Mouse (Mus musculus): ENCODE results near the gene Mgrn1. TPM values are rescaled to one million over a fixed set of nuclear protein-coding genes. Genes with fewer than 3 reads are reported as not detected.

Mgrn1 gene
- total RNA-seq (2023) = 144 to 166 TPM (median 161 TPM) in 4 replicates

GRCm38 (mm10) chr16:4885760-4886689 is at the start of gene Mgrn1:
Gene Mgrn1 (plus strand): TSS chr16:4886249.

GRCm38 (mm10) chr16:4880136-4880825 is 5.8 kb upstream of the Mgrn1 start, which contains the start of gene Ubald1:
Gene Ubald1 (minus strand): TSS chr16:4880315.

GRCm38 (mm10) chr16:4938461-4938860 is 52.4 kb downstream of the Mgrn1 start, which contains the start of gene Nudt16l1:
Gene Nudt16l1 (plus strand): TSS chr16:4938761.

GRCm38 (mm10) chr16:4963797-4964709 is 78.0 kb downstream of the Mgrn1 start, which contains the start of gene Anks3:
Gene Anks3 (minus strand): TSS chr16:4964205.

Other genes with a start within 250 kb of the Mgrn1 start
- 0.19 to 0.33 TPM (median 0.21 TPM) in 3 of 4 replicates, not detected in the other for gene Vasn, start 246.3 kb upstream of the Mgrn1 start, total RNA-seq (2023)
- gene Dnaja3, start 246.3 kb upstream of the Mgrn1 start, total RNA-seq (2023) = 29.3 to 35.2 TPM (median 31.8 TPM) in 4 replicates
- gene Coro7, start 206.5 kb upstream of the Mgrn1 start, total RNA-seq (2023) = 220 to 267 TPM (median 233 TPM) in 4 replicates
- 7.2 to 9.4 TPM (median 8.8 TPM) in 4 replicates for gene Nmral1, start 166.9 kb upstream of the Mgrn1 start, total RNA-seq (2023)
- 40.7 to 48.4 TPM (median 43.7 TPM) in 4 replicates for gene Hmox2, start 159.9 kb upstream of the Mgrn1 start, total RNA-seq (2023)
- gene Cdip1, start 96.0 kb upstream of the Mgrn1 start, total RNA-seq (2023) = 68.9 to 73.7 TPM (median 70.7 TPM) in 4 replicates
- not detected in 4 replicates for gene 4930562C15Rik, start 50.8 kb upstream of the Mgrn1 start, total RNA-seq (2023)
- 197 to 217 TPM (median 212 TPM) in 4 replicates for gene Ubald1, start 5.9 kb upstream of the Mgrn1 start, total RNA-seq (2023)
- gene Nudt16l1, start 52.5 kb downstream of the Mgrn1 start, total RNA-seq (2023) = 42.4 to 49.5 TPM (median 47.0 TPM) in 4 replicates
- 67.2 to 87.4 TPM (median 79.3 TPM) in 4 replicates for gene Anks3, start 78.0 kb downstream of the Mgrn1 start, total RNA-seq (2023)
- gene Sept12, start 111.6 kb downstream of the Mgrn1 start, total RNA-seq (2023) = not detected in 4 replicates
- not detected in 4 replicates for gene Smim22, start 121.0 kb downstream of the Mgrn1 start, total RNA-seq (2023)
- 110 to 116 TPM (median 114 TPM) in 4 replicates for gene Rogdi, start 127.3 kb downstream of the Mgrn1 start, total RNA-seq (2023)
- 150 to 162 TPM (median 157 TPM) in 4 replicates for gene Glyr1, start 163.6 kb downstream of the Mgrn1 start, total RNA-seq (2023)
- 98.8 to 107 TPM (median 104 TPM) in 4 replicates for gene Ubn1, start 163.8 kb downstream of the Mgrn1 start, total RNA-seq (2023)
- 6.2 to 8.1 TPM (median 7.2 TPM) in 4 replicates for gene Ppl, start 246.2 kb downstream of the Mgrn1 start, total RNA-seq (2023)